Mouse (Mus musculus): ENCODE results near the gene N4bp2.

DNA sequence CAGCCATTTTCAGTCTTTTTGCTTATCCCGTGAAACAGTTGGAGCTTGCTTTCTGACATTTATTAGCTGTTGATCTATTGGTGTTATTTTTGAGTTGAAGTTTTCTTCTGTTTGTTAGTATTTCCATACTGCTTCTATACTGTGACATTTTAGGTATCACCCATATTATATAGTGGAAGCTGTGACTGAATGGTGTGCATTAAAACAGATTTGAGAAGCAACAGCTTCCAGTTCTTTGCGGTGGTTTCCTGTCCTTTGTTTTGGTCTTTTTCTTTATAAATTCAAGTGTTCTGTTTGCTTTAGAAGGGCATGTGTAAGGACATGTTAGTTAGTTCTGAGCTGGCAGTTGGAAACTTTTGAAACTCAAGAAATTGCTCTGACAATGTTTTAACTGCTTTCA is 65.7 kb downstream of the N4bp2 start:
- TF ChIP-seq CTCF (IDR thresholded peaks at IDR 0.05; ENCODE audit: low read depth, low read length) (no peak), POLR2A (IDR thresholded peaks at IDR 0.05; ENCODE audit: insufficient read depth, low read length) (no peak), EP300 (IDR thresholded peaks at IDR 0.05; ENCODE audit: insufficient read depth, low read depth, low read length) (no peak)
